Mouse (Mus musculus) cerebellum, adult 9-11 months (tissue): ENCODE measurements around the gene Gba2.
"Not testable (repeated sequence)": the region's sequence is repeated elsewhere in the genome, so short reads cannot be mapped to it uniquely, and the experiment has no call there.

Experiments
- DNase-seq: peaks from one replicate; pipeline ENCODE4 v3.0.0; 2022

Gba2 gene

DNA sequence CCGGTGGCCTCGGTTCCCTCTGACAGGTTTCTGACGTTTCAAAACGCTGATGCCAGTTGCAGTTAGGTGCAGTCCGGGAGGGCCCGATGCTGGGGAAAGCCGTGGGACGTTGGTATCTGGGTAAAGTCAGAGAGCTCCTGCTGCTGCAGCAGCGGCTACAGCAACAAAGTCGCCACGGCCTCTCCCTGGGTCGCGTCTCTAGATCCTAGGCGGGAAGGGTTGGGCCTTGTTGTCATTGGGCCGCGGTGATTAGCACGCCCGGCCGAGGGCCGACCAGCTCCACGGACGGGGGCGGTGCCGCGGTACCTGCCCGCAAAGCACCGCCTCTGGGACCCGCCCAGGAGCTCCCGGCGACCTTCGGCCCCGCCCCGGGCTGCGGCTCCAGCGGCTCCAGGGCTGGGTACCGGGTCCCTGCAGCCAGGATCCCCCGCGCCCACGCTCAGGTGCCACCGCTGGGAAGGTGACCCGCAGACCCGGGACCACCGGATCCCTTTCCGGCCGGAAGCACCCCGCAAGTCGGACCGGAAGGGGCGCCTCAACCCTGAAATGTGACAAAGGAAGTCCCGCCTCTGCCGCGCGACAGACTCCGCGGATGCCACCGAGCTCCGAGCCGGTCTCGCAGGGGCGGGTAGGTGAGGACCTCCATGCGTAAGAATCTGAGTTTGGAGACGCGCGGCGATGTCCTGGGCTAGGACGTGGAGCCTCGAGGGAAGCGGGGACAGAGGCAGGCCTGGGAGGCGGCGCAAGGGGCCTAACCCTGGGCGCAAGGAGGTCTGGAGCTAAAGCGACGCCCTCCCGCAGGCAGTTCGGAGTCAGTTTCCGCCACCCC lies at the start of gene Gba2, which contains the start of gene Rgp1:
TSS of gene Gba2 (minus strand) at position 498 of the 829 bp plus-strand sequence.
TSS of gene Rgp1 (plus strand) at position 340 of the 829 bp plus-strand sequence.
- DNase-seq = peak; percentile 89

DNA sequence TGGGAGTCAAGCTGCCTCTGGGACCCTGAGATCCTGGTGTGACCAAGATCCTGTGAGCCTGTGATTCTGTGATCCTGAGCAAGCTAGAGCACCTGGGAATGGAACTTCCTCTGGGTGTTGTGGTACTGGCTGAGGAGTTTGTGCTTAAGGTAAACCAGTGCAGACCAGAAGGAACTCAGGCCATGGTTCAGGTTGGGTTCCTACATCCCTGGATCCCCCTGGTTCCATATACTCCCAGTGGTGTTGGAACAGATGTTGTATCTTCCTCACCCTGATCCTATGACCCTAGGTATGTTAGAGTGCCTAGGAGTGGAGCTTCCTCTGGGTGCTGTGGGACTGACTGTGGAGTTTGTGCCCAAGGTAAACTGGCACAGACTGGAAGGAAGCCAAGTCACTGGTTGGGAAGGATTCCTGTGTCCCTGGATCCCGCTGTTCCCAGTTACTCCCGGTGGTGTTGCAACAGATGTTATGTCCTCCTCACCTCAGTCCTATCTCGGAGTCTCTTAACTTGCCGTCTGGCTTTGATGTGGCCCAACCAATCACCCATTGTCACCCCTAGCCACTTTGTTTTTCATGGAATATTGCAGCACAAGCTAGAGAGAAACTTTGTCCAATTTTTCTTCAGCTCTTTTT lies 41.6 kb upstream of the Gba2 start:
- no peak for DNase-seq

DNA sequence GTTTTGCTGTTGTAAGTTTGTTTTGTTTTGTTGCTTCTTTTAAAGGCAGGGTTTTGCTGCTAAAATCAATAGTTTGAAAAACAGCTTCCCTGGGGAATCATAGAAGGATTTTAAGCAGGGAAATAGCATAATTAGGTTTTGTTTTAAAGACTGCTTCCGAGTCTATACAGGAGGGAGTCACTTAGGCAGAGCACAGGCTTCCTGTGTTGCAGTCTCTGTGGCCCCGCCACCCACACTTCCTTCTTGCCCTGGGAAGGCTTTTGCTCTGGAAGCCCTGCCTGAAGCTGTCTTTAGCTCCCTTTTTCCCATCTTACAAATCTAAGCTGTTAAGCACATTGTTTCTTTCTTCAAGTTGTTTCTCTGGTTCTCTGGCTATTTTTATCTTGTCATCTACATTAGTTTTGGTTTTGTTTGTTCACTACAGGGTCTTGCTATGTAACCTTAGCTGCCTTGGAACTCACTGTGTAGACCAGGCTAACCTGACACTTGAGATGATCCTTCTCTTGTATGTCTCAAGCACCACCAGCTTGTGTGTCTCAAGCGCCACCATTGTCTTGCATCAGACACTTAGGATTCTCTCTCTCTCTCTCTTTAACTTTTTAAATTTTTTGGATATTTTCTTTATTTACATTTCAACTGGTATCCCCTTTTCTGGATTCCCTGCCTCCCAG lies 34.5 kb upstream of the Gba2 start:
- no peak for DNase-seq

DNA sequence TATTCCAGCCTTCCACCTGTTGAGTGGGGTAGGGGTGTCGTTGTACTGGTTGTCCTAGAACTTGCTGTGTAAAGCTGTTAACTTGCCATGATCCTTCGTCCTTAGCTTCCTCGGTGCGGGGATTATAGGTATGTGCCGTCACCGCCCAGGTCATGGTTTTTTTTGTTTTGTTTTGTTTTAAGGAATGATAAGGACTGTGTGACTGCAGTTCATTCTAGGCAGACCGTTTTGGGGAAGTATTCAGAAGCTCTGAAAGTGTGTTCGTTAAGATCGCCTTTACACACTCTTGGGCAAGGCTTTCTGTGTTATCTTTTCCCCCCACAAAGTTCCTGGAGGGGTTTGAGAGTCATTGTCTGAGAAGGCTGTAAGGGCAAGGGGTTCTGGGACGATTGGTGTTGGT lies 33.9 kb upstream of the Gba2 start:
- no peak for DNase-seq

DNA sequence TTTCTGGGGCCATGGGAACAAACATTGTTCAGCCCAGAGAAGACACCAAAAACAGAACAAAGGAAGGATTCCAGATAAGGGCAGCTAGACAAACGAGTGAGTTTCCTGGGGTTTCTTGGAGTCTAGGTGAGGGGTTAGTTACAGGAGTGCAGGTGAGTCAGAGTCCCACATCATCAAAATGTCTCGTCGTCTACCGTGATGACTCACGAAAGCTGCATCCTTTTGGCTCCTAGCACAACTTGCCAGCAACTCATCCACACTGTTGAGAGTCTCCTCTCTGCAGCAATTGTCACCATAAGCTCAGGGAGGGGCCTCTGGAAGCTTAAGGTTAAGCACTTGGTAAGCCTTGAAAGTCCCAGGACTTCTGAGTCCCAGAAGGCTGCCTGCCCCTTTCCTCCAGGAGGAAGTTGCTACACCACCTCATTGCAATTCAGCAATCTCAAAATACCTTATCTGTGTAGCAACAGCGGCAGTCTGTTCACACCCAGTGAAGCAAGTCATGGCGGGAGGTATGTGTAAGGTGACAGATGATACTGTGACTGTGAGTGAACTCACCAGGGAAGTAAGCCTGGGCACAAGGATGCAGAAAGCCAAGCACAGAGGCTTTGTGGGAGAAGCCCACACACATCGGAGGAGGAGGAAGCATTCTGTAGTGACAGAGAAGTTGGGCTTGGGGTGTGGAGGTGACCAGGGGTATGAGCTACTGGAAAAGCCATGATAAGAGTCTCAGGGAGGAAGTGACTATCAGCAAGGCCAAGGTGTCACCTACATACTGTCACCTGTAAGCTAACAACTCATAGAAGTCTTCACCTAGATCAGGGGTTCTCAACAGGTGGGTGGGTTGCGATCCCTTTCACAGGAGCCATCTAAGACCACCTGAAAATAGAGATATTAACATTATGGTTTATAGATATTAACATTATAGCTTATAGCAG lies 26.3 kb upstream of the Gba2 start:
- DNase-seq = no peak

DNA sequence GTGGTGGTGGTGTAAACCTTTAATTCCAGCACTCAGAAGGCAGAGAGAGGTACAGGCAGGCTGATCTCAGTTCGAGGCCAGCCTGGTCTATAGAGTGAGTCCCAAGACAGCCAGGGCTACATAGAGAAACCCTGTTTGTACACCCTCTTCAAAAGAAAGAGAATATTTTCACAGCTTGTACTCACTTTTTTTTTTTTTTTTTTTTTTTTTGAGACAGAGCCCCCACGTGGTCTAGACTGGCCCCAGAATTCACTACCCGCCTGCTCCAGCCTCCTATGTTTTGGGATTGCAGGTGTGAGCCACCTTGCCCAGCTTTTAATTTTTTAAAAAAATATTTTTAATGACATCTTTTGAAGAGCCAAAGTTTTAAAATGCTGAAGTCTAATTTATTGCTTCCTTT lies 25.4 kb upstream of the Gba2 start:
- no peak for DNase-seq

DNA sequence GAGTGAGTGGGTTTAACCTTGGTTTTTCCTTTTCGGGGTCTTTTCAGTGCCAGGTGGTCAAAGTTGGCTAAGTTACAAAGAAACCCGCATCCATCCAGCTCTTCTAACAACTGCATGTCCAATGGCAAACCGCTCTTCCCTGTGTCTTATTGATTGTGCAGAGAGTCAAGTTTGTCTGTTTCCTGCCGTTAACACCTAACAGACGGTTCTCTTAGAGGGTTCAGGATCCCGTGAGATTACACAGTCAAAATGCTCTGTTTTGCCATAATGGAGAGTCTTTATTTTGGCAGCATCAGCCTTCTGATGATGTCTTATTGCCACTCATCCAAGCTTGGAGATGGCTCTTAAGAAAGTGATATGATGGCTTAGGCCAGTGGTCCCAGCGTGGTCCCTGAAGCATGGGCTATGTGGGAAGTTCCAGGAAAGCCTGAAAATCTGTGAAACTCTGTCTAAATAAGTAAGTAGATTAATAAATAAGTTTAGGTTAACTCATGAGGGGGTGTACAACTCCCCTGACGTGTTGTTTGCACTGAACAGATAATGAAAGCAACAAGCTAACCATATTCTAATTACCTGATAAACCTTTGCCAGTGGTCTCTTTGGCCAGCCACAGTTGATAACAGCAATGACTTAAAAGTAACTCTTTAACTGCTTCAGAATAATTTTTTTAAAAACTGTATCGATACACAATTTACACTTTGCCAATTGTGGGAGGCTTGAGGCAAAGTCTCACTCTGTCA lies 21.7 kb upstream of the Gba2 start:
- no peak for DNase-seq

DNA sequence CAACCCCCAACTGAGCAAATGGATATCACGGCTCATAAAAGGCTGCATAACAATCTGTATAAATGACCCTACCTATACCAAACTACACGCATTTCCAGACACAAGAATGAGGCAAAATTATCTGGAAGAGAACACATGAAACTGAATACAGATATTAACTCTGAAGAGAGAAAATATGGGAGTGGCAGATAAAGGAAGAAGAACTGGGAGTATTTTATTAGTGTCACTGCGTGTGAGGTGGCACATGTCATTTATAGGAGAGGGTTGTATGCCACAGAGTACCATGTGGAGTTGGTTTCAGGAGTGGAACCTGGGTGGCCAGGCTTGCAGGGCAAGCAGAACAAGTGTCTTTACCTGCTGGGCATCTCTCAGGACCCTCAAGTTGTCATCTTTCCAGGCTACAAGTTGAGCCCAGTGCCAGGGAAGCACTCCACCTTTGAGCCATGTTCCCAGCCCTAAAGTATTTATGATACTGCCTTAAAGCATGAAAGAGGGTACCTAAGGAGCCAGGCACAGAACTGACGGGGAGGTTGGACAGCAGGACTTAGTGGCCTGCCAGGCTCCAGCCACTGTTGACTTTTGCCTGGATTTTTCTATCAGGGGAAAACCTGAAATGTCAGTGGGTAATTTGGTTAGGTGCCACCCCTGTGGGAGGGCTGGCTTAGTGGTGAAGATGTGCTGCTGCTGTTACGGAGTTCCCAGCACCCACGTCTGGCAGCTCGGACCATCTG lies 20.1 kb upstream of the Gba2 start:
- DNase-seq = no peak

DNA sequence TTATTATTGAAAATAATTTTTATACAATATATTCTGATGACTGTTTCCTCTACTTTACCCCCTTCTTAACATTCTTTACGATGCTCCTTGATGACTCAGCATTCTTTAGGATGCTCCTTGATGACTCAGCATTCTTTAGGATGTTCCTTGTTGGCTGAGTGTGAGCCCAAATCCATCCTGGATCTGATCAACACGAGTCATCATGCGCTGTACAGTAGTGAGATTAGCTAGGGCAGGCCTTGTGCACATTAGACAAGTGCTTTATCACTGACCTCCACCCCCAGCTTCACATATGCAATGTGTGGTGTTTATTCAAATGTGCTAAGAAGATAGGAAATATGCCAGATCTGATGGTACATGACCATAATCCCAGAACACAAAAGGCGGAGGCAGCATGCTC lies 19.5 kb upstream of the Gba2 start:
- DNase-seq = no peak

DNA sequence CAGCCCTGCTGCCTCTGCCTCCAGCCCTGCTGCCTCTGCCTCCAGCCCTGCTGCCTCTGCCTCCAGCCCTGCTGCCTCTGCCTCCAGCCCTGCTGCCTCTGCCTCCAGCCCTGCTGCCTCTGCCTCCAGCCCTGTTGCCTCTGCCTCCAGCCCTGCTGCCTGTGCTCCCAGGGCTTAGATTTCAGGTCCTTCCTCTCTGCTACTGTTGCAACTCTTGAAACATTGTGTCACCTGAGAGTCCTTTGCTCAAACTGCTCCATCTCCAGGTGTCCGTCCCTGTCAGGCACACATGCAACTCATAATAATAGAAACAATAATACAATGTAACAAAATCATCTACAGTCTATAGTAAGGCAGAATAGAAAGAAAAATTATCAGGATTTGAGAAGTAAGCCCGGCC lies 17.9 kb upstream of the Gba2 start:
- DNase-seq = not testable (repeated sequence)

DNA sequence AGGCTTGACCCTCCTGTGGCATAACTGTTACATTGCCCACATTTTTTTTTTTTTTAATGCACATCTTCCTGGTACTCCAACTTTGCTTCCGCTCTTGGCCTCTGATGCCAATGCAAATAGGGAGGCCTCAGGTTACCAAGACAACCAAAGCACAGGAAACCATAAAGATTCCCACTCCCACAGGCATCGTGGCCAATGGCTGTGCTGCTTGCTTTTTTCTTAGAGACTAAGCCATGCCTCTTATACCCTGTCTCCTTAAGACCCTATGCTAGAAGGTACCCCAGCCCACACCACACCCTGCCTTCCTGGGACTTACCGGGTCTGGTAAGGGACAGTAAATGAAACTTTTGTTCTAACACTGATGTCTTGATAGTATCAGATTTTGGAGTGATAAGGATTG lies 14.8 kb upstream of the Gba2 start:
- no peak for DNase-seq

DNA sequence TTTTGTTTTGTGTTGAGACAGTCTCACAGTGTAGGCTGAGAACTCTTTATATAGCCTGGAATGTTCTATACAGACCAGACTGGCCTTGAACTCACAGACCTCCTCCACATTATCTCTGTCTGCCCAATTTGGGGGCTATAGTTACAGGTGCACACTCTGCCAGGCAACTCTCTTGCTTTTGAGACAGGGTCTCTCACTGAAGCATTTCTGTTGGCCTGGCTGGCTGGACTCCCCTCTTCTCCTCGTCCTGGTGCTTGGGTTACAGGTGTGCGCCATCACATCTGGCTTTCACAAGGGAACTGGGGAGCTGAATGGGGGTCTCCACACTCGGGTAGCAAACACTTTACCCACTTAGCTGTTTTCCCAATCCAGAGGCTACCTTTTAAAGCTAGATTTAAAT lies 13.3 kb upstream of the Gba2 start:
- no peak for DNase-seq

DNA sequence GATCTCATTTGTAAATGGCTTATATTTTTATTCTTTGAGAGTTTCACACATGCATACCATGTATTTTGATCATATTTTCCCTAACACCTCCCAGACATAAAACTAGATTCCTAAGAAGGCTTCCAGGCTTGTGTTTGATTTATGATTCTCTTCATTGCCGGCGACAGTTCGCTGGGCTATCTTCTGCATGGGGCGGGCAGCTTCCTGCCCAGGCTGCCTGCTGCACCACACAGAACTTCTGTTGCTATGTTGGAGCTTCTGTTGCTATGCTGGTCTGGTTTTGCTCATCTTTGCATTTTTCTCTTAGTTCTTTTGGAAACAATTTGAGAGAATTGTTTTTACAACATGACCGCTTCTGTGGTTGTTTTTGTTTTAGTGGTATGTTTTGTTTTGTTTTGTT lies 12.9 kb upstream of the Gba2 start:
- no peak for DNase-seq

DNA sequence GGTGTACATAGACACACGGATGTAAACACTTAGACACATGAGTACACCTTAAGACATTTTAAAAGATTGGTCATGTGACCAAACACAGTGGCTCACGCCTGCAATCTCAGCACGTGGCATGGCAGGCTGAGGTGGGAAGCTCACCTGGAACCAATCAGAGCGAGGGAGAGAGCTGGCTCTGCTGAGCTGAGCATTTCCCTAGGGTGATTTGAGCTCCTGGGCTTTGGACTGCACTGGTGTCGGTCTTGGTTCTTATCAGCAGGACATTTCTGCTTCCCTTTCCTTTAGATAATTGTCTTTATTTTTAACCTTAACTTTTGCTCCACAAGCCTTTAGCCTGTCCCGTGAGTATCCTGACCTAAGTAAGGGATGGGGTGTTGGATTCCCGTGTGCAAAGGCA lies 9.0 kb upstream of the Gba2 start:
- DNase-seq = no peak

DNA sequence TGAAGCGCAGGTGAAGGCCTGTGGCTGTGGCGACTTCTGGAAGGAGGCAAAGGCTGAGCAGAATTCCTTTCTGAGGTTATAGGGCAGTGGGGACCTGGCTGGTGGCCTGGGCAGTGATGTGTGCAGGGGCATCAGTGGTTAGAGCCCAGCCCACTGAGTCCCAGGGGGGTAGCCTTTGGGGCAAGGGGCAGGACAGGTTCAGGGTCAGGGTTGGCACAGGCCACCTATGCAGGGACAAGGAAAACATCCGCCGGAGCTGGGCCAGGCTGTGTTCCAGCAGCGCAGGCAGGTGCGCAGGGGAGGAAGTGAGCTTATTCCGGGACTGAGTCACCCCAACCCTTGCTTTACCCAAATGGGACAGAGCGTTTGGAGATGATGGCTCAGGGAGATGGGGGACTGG lies 7.7 kb upstream of the Gba2 start:
- peak; percentile 18 for DNase-seq

DNA sequence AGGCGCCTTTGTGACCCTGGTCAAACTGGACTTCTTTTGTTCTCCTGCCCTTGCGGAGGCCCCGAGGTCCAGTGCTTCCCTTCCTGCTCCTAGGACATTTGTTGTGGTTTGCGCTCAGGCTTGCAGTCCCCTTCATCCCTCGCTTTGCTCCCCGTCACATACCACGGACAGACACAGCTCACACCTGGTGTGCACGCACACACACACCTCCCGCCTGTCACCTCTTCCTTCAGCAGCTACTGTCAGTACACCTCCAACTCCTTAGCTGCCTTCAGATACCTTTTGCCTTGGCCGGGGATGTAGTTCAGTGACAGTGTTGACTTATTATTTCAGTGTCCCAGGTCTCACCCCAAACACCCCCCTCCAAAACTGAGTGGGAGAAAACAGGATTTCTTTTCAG lies 7.0 kb upstream of the Gba2 start:
- DNase-seq = no peak

DNA sequence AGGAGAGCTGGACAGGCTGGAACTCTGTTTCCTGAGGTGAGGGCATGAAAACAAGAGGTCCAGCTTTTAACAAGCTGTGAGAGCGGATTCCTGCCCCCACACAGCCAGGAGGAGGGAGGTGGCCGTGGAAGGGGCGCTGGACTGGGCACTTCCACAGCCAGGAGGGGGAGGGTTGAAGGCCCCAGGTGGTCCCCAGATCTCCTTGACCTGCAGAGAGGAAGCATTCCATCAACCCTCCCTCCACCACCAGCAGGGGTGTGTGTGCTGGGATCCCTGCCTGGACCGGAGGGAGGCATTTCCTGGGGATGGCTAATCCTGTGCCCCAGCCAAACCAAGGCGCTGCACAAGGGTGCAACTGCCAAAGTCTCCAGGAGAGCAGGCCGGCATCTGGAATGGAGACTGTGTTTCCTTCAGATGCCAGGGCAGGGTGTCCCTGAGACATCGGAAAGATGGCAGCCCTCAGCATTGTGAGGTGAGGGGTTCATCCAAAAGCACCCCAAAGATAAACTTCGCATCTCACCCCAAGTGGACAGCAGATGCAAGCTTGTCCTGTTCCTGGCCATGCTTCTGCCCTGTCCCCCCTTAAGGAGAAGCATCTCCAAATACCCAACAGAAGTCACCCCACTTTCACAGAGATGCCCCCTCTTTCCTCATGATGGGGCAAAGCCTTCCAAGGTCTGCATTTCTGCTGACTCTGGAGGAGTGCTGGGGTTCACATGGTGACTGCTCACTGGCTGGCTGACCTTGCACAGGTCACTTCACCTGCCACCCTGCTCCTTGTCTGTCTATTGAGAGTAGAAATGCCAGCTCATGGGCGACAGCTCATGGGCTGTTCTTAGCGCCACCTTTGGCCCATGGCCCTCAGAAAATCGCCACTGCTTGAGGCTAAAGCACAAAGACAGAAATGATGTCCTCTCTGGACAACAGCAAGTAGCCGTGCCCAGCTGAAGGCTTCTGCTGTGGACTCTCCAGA lies 6.1 kb upstream of the Gba2 start, which contains the start of gene Msmp:
TSS of gene Msmp (minus strand) at position 51 of the 973 bp plus-strand sequence.
- no peak for DNase-seq

DNA sequence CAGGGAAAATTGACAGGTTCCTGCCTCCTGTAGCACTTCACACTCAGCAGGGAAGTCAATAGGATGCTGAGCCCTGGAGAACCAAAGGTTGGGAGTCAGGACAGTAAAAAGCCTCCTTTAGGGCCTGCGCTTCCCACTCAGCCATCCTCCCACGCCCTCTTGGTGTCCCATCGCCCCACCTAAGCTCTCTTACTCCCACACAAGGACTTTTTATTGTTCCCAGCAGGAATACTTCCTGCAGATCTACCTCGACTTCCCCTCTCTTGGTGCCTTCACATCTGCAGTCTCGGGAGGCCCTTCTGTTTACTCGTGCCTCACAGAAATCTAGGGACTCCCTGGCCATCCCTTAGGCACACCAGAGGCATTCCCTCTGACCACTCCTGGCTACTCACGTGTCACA lies 4.7 kb upstream of the Gba2 start:
- DNase-seq = no peak

DNA sequence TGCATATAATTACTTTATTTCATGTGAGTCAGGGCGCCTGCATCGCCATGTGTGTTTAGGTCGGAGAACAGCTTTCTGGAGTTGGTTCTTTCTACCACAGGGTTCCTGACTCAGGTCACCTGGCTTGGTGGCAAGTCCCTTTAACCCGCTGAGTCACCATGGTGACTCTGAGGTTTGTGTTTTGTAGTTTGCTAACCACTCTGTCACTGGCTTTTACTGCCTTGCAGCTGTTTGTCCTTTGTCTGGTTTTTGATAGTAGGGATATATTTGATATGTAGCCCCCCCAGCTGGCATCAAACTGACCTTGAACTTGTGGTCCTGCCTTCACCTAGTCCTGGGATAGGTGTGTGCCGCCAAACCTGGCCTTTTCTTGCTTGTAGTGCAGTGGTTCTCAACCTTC lies 3.6 kb upstream of the Gba2 start:
- no peak for DNase-seq

DNA sequence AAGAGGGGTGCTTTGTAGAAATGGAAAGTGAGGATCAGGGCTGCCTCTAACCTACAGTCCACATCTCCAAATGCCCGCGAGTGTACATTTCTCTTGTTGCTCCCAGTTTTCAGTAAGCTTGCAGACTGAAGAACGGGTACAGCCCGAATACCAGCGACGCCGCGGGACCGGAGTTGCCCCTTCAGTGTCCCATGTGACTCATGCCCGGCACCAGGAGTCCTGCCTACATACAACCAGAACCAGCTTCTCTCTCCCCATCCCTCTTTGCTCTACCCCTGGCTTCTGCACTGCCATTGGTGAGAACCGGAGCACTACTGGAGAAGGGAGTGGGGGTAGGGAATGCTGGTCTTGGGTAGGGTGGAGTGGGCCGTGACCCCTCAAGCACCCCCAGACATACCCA lies 2.7 kb upstream of the Gba2 start:
- DNase-seq = no peak
